Mouse (Mus musculus) intestine, postnatal 0 days (tissue): ENCODE data around the gene Acap2. TPM values are rescaled to one million over a fixed set of nuclear protein-coding genes. Genes with fewer than 3 reads are reported as not detected.

Experiments
- ATAC-seq: fragments of 200-750 bp; cut with Nextera tagmentation; 2 replicates; pipeline ENCODE4 v1.8.0; 2017; ENCODE audit warnings: mild to moderate bottlenecking, moderate TSS enrichment, moderate library complexity
- H3K27ac ChIP-seq: fragments of 300-500 bp; sonication (generic); 2 replicates; pipeline ENCODE4 v1.5.1; 2014; ENCODE audit warnings: mild to moderate bottlenecking, low read depth, low read length, moderate library complexity
- H3K27me3 ChIP-seq: fragments of 300-500 bp; sonication (generic); replicated peaks from 2 replicates; pipeline ENCODE4 v1.6.1; 2014; ENCODE audit warnings: low read length, mixed read lengths; ENCODE audit not compliant: control insufficient read depth, insufficient read depth
- H3K36me3 ChIP-seq: fragments of 300-500 bp; sonication (generic); 2 replicates; pipeline ENCODE4 v1.6.1; 2014; ENCODE audit warnings: mild to moderate bottlenecking, moderate library complexity; ENCODE audit not compliant: control insufficient read depth, insufficient read depth
- H3K4me1 ChIP-seq: fragments of 300-500 bp; sonication (generic); replicated peaks from 2 replicates; pipeline ENCODE4 v1.6.1; 2014; ENCODE audit warnings: antibody characterized with exemption, low read length, mixed read lengths; ENCODE audit not compliant: control insufficient read depth, insufficient read depth
- H3K4me2 ChIP-seq: fragments of 300-500 bp; sonication (generic); replicated peaks from 2 replicates; pipeline ENCODE4 v1.6.1; 2014; ENCODE audit warnings: low read depth, mild to moderate bottlenecking, moderate library complexity
- H3K4me3 ChIP-seq: fragments of 300-500 bp; sonication (generic); 2 replicates; pipeline ENCODE4 v1.5.1; 2014; ENCODE audit warnings: low read depth, low read length
- H3K9ac ChIP-seq: fragments of 300-500 bp; sonication (generic); 2 replicates; pipeline ENCODE4 v1.6.1; 2014; ENCODE audit warnings: mild to moderate bottlenecking, low read depth, low read length
- H3K9me3 ChIP-seq: fragments of 300-500 bp; sonication (generic); 2 replicates; pipeline ENCODE4 v1.6.1; 2016; ENCODE audit warnings: mixed run types; ENCODE audit not compliant: control insufficient read depth
- CTCF ChIP-seq: sonication (generic); IDR thresholded peaks from 2 replicates; pipeline ENCODE4 v1.5.1; 2016; ENCODE audit warnings: low read depth, mild to moderate bottlenecking, control low read depth, antibody characterized with exemption, moderate library complexity
- WGBS: fragments of 180-500 bp; shearing (Covaris S2); extraction: QIAGEN DNeasy Blood & Tissue Kit; methylation state at CpG from one replicate; pipeline ENCODE4 v1.1.7; 2014; 5-methylcytosine and 5-hydroxymethylcytosine counted together
- polyA plus RNA-seq: library from polyadenylated mRNA; unstranded; fragments of >200 nt; fragmentation: Nextera tagmentation; extraction: Ambion mirVana; gene quantifications from 2 replicates; pipeline ENCODE4 v1.2.1, GENCODE M21; 2015

The Acap2 gene
- polyA plus RNA-seq, 1 experiment from 2014 or later: 10.6 TPM

DNA sequence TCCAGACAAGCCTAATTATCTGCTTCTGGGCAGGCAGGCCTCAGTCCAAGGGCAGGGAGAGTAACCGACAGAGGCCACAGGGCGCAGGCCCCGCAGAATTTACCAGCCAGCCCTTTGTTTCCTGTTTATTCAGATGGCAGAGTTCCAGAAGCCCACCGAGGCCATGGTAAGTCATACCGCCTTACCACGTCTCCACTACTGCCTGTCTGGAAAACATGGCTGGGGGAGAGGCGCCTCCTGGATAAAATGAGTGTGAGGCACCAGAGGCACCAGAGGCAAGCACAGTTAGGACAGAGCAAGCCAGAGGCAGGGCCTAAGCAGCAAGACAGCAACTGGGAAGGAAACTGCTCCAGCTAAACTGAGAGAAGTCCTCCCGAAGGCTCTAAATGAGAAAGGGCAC is 65.5 kb downstream of the Acap2 start:
- no peak overlapping the region for H3K27ac ChIP-seq
- no peak overlapping the region for H3K4me2 ChIP-seq
- H3K27me3 ChIP-seq: no peaks in the 10 kb centered on the region
- no peaks in the 10 kb centered on the region for H3K4me1 ChIP-seq
- WGBS: 76% methylated on average over 8 of the region's 8 CpGs
- no peak overlapping the region for H3K4me3 ChIP-seq
- no peaks in the 10 kb centered on the region for H3K9me3 ChIP-seq
- H3K36me3 ChIP-seq: peaks cover 32% of the 10 kb centered on the region
- ATAC-seq: no peak
- TF ChIP-seq CTCF: no peak
- no peak overlapping the region for H3K9ac ChIP-seq

DNA sequence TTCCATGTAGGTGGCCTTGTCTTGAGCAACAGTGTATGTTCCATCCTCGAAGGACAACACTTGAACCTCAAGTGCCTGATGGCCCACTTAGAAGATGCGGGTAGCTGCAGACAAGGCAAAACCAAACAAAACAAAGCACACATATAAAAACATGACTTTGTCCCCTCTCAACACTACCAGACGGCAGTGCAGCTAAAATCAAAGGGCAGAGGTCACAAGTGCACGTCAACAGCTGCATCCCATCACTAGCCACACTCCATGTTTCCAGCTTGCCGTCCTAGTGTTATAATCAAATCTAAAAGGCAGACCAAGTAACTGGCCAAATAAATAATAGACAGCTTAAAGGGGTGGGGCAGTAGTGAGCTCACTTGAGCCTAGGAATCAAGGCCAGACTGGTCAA is 69.5 kb downstream of the Acap2 start:
- Histone ChIP-seq H3K4me3 (no peak overlapping the region), H3K9me3 (no peaks in the 10 kb centered on the region), H3K27ac (no peak overlapping the region), H3K4me1 (no peaks in the 10 kb centered on the region), H3K9ac (no peak overlapping the region), H3K36me3 (peaks cover 42% of the 10 kb centered on the region), H3K4me2 (no peak overlapping the region), H3K27me3 (no peaks in the 10 kb centered on the region)
- no peak for TF ChIP-seq CTCF
- WGBS: 53% methylated on average over 5 of the region's 5 CpGs
- ATAC-seq: no peak

DNA sequence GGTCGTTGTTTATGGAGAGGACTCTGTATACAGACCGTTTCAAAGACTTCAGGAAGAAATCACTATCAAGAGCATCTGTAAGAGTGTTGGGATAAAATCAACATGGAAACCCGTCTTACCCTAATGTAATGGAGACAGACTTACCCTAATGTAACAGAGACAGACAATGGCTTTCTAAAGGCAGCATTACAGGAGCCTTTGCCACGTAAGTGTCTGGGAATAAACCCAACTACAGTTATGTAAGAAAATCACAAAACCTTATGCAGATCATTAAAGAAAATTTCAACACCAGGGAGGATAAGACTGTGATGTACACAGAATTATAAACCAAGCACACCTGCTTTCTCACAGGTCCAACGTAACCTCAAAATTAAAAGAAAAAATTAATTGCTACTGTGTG is 72.9 kb downstream of the Acap2 start:
- Histone ChIP-seq H3K4me3 (no peak overlapping the region), H3K9me3 (no peaks in the 10 kb centered on the region), H3K36me3 (peaks cover 40% of the 10 kb centered on the region), H3K27me3 (no peaks in the 10 kb centered on the region), H3K4me2 (no peak overlapping the region), H3K27ac (no peak overlapping the region), H3K9ac (no peak overlapping the region), H3K4me1 (no peaks in the 10 kb centered on the region)
- TF ChIP-seq CTCF: no peak
- 83% methylated on average over 5 of the region's 5 CpGs for WGBS
- ATAC-seq: no peak

DNA sequence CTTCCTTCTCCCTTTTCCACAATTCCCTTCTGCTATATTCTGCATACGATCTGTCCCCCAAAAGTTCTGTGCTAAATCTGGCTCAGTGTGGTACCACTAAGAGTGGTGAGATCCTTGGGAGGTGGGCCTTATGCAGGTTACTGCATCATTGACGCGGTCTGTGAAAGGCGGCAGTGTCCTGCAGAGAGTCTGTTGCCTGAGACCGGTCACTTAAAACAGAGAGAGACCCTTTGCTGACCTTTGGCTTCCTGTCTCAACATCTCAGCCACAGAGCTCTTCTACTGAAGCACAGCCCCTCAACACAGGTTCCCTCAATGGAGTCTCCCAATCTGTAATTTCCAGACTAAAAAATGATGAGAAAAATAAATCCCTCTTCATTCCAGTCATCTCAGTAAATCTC is 76.1 kb downstream of the Acap2 start:
- H3K9ac ChIP-seq: no peak overlapping the region
- WGBS: 90% methylated on average over 5 of the region's 5 CpGs
- H3K4me2 ChIP-seq: no peak overlapping the region
- no peak for TF ChIP-seq CTCF
- no peak overlapping the region for H3K4me3 ChIP-seq
- H3K9me3 ChIP-seq: no peaks in the 10 kb centered on the region
- H3K4me1 ChIP-seq: no peaks in the 10 kb centered on the region
- ATAC-seq: no peak
- peaks cover 46% of the 10 kb centered on the region for H3K36me3 ChIP-seq
- H3K27ac ChIP-seq: no peak overlapping the region
- no peaks in the 10 kb centered on the region for H3K27me3 ChIP-seq

DNA sequence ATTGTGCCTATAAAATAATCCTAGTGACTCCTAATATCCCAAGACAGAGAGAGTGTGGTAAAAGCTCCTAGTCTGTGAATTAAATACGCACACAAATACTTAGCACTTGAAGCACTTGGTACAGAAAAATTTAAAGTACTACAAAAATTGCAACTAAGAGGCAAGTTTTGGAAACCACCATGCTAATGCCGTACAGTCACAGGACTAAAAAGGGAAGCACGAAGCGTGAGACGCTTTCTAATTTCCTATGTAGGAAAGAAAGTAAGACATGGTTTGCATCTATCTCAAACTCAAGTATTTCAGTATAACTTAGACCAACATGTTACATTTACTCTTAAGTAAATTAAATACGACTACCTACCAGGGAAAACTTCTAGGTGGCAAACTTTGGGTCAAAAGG is 79.4 kb downstream of the Acap2 start:
- no peak for TF ChIP-seq CTCF
- H3K36me3 ChIP-seq: peaks cover 33% of the 10 kb centered on the region
- H3K4me1 ChIP-seq: no peaks in the 10 kb centered on the region
- WGBS: 95% methylated on average over 6 of the region's 6 CpGs
- no peaks in the 10 kb centered on the region for H3K27me3 ChIP-seq
- H3K27ac ChIP-seq: no peak overlapping the region
- H3K4me3 ChIP-seq: no peak overlapping the region
- no peak overlapping the region for H3K4me2 ChIP-seq
- H3K9ac ChIP-seq: no peak overlapping the region
- no peaks in the 10 kb centered on the region for H3K9me3 ChIP-seq
- no peak for ATAC-seq

DNA sequence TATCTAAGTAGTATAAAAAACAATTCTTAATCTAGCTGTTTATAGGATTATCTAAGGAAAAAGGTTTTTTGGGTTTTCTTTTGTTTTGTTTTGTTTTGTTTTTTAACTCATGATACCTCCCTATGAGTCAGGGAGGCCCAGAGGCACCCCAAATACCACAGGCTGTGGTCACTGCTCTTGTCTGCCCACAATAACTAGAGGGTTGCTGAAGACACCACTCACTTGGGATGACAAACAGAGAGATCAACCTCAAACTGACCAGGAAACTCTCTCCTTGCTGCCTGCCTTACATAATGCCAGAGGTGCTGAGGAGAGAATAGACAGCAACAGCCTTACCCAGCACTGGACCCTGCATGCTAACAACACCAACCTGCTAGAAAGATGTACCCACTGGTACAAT is 87.4 kb downstream of the Acap2 start:
- peaks cover 4% of the 10 kb centered on the region; the same call in 1 of the 2 replicates for H3K9me3 ChIP-seq
- no peak for ATAC-seq
- TF ChIP-seq CTCF: no peak
- H3K27me3 ChIP-seq: no peaks in the 10 kb centered on the region
- H3K9ac ChIP-seq: no peak overlapping the region
- H3K27ac ChIP-seq: no peak overlapping the region
- H3K4me1 ChIP-seq: no peaks in the 10 kb centered on the region
- H3K4me2 ChIP-seq: no peak overlapping the region
- H3K36me3 ChIP-seq: peaks cover 67% of the 10 kb centered on the region
- no peak overlapping the region for H3K4me3 ChIP-seq

DNA sequence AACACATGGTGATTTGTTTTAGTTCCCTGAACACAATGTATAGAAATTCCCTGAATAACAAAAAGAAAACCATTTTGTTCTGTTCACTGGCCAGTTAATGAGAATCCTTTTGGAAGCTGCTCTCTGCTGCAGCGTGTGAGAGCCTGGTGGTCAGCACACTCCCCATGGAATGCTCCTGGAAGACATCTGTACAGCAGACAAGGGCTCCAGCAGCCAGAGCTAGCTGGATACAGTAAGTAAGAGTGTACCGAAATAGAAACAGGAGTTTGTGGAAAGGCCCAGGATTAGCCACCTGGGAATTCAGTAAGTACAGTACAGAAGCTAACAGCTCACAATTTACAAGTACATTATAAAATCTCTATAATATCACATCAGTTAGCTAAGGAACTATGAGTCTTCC is 99.7 kb downstream of the Acap2 start:
- WGBS: 93% methylated on average over 2 of the region's 2 CpGs
- no peaks in the 10 kb centered on the region for H3K4me1 ChIP-seq
- no peak for ATAC-seq
- H3K9me3 ChIP-seq: no peaks in the 10 kb centered on the region
- no peak overlapping the region for H3K27ac ChIP-seq
- no peak overlapping the region for H3K9ac ChIP-seq
- peaks cover 57% of the 10 kb centered on the region for H3K36me3 ChIP-seq
- H3K4me2 ChIP-seq: no peak overlapping the region
- no peak overlapping the region for H3K4me3 ChIP-seq
- H3K27me3 ChIP-seq: no peaks in the 10 kb centered on the region
- no peak for TF ChIP-seq CTCF
